Mouse (Mus musculus) adrenal gland, adult (tissue): ENCODE measurements around the gene Gpm6b.

Experiments
- DNase-seq, 2 experiments: peaks; one replicate each; pipeline ENCODE4 v3.0.0; 2022 to 2023; ENCODE audit warnings: low spot score in 1 of 2; ENCODE audit not compliant: inconsistent age in 2 of 2

The Gpm6b gene

DNA sequence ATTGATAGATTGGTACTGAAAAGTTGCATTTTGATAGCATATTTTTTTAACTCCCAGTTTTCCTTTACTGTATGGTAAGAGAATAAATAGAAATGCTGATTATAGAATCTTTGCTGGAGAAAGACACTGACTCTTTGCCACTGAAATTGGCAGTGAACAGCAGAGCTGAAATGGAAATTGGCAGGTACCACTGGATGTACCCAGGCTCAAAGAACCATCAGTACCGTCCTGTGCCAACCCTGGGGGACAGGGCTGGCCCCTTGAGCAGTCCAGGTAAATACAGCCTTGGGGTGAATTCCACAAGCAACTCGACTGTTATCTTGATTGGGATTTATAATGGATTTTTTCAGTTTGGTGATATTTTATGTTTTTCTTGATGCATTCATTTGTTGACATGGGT is 114.7 kb downstream of the Gpm6b start:
- DNase-seq = no peak

DNA sequence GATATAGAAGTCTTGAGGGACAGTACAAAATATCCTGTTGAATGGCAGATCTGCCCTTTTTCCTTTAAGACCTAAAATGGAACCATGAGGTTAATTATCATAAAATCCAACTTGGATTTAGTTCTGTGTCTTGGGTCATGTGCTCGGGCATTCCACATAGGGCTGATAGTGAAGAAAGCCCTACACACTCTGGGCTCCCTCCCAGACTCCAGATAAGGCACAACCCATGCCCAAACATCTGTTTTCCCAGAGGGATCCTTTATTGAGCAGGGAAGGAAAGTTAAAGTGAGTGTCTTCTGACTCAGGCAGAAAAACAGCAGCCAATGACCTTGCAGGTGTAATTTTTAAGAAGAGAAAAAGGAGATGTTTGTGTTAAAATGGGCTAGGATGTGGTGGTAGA is 116.2 kb downstream of the Gpm6b start:
- DNase-seq = no peak

DNA sequence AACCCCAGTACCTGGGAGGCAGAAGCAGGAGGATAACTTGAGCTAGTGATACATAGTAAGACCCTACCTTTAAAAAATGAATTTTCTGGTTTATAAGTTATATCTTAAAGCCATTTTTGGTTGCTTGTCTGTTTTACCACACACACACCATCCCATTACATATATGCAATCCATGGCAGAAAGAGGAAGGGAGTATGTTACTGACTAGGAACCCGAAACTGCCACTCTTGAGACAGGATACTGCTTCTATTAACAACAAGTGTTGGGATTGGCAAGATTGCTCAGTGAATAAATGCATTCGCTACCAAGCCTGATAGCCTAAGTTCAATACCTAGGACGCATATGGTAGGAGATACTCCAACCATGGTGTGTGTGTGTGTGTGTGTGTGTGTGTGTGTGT is 117.6 kb downstream of the Gpm6b start:
- DNase-seq = no peak

DNA sequence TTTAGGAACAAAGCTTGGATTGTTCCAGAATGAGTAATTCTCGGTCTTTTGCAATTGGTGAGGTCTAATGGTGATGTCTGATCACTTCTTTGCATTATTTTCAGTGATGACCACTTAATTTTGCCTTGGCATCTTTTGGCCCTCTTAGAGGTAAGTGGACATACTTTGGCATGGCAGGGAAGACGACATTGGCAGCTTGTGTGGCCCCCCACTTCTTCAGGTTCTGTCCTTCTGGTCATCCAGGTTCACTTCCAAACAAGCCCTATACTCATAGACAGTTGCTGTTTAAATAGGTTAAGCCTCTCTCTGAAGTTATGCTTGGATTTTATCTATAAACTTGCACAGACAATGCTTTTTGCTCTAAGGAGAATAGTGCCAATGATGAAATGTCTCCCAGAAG is 120.2 kb downstream of the Gpm6b start:
- DNase-seq = no peak

DNA sequence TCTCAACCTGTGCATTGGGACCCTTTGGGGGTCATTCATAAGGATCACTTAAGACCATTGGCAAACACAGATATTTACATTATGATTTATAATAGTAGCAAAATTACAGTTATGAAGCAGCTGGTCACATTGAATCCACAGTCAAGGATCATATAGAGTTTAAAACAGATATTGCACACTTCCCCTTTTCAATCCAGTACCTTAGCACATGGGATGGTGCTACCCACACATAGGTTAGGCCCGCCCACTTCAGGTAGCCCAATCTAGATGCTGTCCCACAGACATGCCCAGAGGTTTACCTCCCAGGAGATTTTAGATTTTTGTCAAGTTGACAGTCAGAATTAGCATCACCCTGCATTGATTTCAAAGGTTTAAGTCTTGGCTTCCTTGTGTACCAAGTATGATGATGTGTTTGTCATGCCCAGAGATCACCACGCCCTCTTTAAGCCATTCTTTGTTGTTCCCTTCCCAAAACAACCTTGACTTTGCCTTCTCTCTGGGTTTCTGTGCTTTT is 121.3 kb downstream of the Gpm6b start:
- DNase-seq = no peak

DNA sequence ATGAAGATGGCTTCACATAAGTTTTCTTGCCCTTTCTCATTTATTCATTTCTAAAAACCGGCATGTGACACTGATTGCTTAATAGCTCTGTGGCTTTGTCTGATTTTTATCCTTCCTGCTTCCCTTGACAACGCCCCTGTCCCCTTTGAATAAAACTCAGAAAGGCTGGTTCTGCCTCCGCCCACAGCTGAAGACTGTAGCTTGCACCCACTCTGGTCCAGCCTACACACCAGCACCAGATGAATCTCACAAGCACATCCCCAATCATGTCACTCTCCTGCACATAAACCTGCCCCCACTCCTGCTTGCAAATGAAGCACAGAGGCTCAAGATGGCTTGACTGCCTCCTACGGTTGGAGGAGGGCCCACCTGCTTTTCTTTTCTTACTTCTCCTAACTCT is 121.7 kb downstream of the Gpm6b start:
- no peak for DNase-seq

DNA sequence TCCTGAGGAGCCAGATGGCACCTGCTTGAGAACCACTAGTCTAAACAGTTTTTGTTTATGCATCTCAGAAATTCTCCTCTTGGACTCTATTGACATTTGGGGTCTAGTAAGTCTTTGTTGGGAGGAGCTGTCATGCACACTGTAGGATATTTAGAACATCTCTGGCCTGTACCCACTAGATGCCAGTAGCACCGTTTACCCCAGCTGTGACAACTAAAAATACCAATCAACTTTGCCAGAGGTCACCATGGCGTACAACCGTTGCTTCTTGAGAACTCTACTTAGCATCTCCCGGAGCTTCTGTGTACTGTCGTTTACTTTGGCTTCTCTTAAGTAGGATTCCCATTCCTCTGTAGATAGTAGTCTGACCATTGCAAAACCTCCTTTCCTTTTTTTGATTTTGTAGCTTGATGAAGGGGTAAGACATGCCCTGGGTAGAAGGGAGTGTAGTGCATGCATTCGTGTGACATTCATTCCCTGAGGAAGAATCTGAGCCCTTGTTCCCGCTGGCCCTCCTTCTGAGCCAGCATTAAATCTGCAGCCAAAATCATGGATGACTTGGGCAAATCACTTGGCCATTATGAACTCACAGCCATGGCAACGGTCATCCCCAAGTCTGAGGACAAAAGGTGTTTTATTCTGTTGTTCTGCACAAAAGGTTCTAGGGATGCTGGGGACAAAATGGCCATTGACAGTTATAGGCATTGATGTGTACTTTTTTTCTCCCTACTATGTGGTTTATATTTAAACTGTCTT is 126.9 kb downstream of the Gpm6b start:
- DNase-seq = no peak

DNA sequence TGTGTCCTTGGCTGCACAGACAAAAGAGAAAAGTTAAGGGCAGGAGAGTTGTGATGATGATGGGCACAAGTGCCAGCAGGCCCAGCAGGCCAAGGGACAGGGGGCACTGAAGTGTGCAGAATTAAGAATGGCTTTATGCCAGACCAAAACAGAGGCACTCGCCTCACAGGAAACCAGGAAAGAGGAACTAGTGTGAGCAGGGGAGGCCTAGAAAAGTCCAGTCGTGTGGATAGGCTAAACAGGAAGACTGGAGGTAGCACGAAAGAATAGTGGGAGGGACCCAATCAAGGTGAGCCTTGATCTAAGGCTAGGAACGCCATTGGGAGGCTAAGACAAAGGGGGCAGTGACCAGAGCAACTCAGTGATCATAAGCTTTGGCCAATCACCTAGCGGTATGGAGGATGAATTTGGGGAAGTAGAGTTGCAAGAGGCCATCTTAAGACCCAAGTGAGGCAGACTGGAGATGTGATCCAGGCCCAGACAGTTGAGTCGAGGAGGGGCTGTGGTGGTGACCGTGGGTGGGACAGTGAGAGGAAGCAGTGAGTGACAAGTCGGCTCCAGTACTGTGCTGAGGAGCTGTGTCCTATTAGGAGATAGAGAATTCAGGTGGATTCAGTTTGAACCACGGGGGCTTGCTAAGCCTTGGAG is 138.1 kb downstream of the Gpm6b start:
- no peak for DNase-seq

DNA sequence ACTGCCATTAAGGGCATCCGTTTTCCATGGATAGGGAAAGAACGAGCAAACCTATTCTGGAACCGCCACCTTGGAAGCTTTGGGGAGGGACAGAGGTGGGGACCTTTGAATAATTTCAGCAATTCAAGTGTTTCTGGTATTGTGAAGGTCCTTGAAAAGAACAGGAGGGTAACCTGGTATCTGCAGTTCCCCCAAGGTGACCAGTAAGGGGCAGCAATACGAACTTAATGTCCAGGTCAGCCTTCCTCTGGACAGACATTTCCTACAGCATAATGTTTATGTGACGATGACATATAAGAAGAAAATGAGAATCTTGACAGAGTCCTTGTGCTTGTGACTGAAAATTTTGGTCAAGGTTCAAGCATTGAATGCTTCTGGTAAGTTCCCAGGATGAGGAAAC is 139.9 kb downstream of the Gpm6b start:
- peak in 1 of 2 experiments; percentile 44 for DNase-seq

DNA sequence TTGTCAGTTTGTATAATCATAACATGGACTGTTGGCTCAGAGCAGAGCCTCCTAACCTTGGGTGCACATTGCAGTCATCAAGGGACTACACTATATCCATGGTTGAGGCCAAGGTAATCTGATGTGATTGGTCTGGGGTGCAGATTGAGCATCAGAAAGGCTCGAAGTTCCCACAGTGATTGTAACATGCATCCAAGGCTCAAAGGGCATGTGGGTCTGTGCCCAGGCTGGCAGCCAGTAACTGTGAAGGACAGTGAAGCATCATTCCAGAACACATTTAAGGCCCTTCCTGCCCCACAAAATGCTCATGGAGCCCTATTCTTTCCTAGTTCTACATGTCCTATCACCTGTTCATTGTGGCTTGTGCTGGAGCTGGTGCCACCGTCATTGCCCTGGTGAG is 144.9 kb downstream of the Gpm6b start:
- peak; percentile 25 to 68 for DNase-seq

DNA sequence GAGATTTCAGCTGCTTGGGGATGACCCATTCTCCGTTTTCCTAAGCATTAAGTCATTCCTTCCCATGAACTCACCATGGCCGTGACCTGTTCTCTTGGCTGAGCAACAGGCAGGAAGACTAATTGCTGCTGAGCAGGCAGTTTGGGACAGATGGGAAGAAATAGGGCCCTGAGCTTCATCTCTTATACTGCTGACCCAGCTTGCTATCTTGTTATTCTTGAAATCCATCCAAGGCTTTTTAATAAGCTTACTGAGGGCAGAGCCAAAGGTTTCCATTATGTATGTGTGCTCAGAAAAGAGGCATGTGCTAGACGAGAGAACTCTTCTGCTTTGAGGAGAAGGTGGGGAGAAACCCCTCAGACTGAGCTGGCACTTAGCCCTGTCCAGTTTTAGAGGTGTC is 146.2 kb downstream of the Gpm6b start:
- peak; percentile 75 to 81 for DNase-seq

DNA sequence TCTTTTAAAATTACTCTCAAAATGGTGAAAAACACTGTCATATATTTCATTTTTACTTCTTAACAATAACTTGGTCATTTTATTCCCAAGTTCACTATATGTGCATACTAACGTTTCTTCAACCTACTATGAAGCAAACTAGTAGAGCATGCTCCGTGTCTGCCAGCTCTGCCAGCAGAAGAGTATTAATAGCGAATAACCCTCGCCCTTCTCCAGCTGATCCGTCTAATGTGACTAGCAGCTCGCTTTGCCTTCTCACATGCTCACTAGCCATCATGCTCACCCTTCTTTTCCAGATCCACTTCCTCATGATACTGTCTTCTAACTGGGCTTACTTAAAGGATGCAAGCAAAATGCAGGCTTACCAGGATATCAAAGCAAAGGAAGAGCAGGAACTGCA is 147.9 kb downstream of the Gpm6b start:
- no peak for DNase-seq

DNA sequence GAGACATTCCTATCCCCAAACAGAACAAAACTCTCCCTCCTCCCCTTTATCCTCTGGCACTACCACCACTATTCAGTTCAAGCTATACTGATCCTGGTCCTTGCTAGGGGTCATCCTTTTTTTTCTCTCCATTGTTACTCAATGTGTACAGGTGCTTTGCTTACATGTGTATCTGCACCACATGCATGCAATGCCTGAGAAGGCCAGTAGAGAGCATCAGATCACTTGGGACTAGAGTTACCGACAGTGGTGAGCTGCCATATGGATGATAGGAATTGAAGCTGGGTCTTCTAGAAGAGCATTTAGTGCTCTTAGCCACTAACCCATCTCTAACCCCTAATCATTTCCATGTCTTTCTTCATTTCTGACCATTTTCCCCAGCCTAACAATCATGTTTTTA is 155.0 kb downstream of the Gpm6b start:
- DNase-seq = no peak

DNA sequence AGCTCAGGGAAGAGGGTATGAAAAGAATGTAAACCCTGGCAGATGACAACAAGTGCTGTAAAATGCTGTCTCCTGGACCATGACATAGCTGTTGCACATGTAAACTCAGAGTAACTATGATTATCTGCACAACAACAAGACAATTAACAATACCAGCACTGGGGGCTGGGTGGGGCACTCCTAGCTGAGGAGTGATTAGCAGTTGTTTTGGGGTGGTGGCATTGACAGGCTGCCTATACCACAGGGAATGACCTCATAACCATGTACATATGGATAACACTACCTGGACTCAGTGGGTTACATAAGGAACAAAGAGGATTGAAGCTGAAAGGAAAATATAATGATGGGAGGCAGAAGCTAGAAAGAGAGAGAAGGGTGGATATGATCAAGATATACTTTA is 169.2 kb downstream of the Gpm6b start:
- DNase-seq = no peak

DNA sequence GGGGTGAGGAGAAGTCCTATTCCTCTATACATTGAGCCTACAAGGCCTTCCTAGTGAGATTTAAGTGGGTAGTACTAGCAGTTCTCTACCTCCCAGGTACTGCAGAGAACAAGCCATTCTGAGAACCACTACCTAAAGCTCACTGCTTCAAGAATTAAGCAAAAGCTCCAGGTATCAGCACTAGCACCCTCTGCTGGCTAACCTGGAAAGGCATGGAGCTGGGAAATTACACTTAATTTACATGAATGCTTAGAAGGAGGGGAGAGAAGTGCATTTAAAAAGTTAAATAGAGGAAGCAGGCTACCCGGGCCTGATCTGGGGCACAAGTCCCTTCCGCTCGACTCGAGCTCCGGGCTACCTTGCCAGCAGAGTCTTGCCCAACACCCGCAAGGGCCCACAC is 177.5 kb downstream of the Gpm6b start:
- DNase-seq = peak in 1 of 2 experiments; percentile 39

DNA sequence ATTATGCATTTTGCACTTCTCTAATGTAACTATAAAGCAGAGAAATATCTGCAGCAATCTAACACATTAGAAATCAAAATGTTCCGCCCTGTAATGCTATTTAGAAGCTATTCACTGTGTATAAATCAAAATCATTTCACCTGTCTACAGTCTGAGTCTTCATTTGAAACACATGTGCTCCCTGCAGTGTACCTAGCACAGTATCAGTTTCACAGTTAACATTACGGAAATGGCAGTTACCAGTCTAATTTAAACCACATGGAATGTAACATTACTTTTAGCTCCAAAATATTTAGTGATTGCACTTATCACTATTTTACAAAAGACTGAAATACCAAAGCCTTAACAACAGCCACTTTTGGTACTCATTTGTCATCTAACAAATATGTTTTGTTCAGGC is 196.1 kb downstream of the Gpm6b start:
- DNase-seq = no peak
